Mouse (Mus musculus): Measurements from ENCODE around the gene Cdh4. TPM values are rescaled to one million over a fixed set of nuclear protein-coding genes. Genes with fewer than 3 reads are reported as not detected.

Gene Cdh4
- polyA plus RNA-seq, 1 experiment from 2014 or later: 3.7 TPM

- Histone ChIP-seq H3K9me3 (replicated peaks; ENCODE audit: control insufficient read depth, low read length) (no peaks in the 10 kb centered on the region), H3K4me3 (ENCODE audit: low read depth, low read length) (no peak overlapping the region), H3K9ac (replicated peaks; ENCODE audit: low read length) (no peak overlapping the region), H3K4me1 (ENCODE audit: control insufficient read depth, insufficient read depth, low read length) (0 out of 2 replicates have a peak, but pooled peaks cover 3% of the 10 kb centered on the region), H3K27me3 (ENCODE audit: control insufficient read depth, insufficient read depth, low read length) (no peaks in the 10 kb centered on the region), H3K4me2 (ENCODE audit: low read depth, low read length) (no peak overlapping the region), H3K27ac (replicated peaks; ENCODE audit: low read depth, low read length) (no peak overlapping the region), H3K36me3 (replicated peaks; ENCODE audit: control insufficient read depth, insufficient read depth, low read depth, low read length) (no peaks in the 10 kb centered on the region)
- WGBS: 90% methylated on average over 5 of the region's 5 CpGs
- no peak for ATAC-seq (replicated peaks; ENCODE audit: insufficient number of reproducible peaks, low FRiP score, low TSS enrichment, low read depth)
- no peak for DNase-seq (ENCODE audit: low spot score)
These were observed 506.6 kb downstream of the Cdh4 start for GRCm38 (mm10) chr2:179948820-179949219.

Measured in embryonic facial prominence, embryonic 11.5 days (tissue).